Mouse (Mus musculus): Measurements from ENCODE around the gene Sfrp2.

- TF ChIP-seq POLR2A (IDR thresholded peaks at IDR 0.05; ENCODE audit: borderline replicate concordance, low read depth, low read length) = no peak
- no peak for TF ChIP-seq CTCF (IDR thresholded peaks at IDR 0.05; ENCODE audit: low read depth, low read length)
These were observed 2.3 kb downstream of the Sfrp2 start for GRCm38 (mm10) chr3:83768293-83769035.

All from bone marrow macrophage, adult 2 months (primary cell).